Mouse (Mus musculus) heart, adult 2 months (tissue): ENCODE measurements around the gene Olfr1247. TPM values are rescaled to one million over a fixed set of nuclear protein-coding genes. Genes with fewer than 3 reads are reported as not detected.
"Not testable (repeated sequence)": the region's sequence is repeated elsewhere in the genome, so short reads cannot be mapped to it uniquely, and the experiment has no call there.

Experiments used
- DNase-seq, 2 experiments: peaks; one replicate each; pipeline ENCODE4 v3.0.0; 2021
- H3K27ac ChIP-seq: fragments of 200-600 bp; 2 replicates; pipeline ENCODE4 v1.8.1; 2022
- H3K27me3 ChIP-seq: fragments of 200-500 bp; 2 replicates; pipeline ENCODE4 v1.6.1; 2012; ENCODE audit warnings: mild to moderate bottlenecking, low read length, inconsistent platforms, mixed read lengths; ENCODE audit not compliant: control insufficient read depth, insufficient read depth
- H3K36me3 ChIP-seq: fragments of 200-500 bp; 2 replicates; pipeline ENCODE4 v1.6.1; 2012; ENCODE audit warnings: low read length, inconsistent platforms; ENCODE audit not compliant: control insufficient read depth, insufficient read depth
- H3K4me1 ChIP-seq: fragments of 200-500 bp; 2 replicates; pipeline ENCODE4 v1.6.1; 2011; ENCODE audit warnings: low read length; ENCODE audit not compliant: control insufficient read depth, insufficient read depth
- H3K4me3 ChIP-seq: fragments of 200-600 bp; 2 replicates; pipeline ENCODE4 v1.8.1; 2022
- H3K79me2 ChIP-seq: fragments of 200-500 bp; replicated peaks from 2 replicates; pipeline ENCODE4 v1.6.1; 2012; ENCODE audit warnings: mild to moderate bottlenecking, inconsistent platforms, low read length, moderate library complexity, mixed read lengths; ENCODE audit not compliant: control insufficient read depth, insufficient read depth
- H3K9ac ChIP-seq: fragments of 200-500 bp; 2 replicates; pipeline ENCODE4 v1.6.1; 2012; ENCODE audit warnings: low read depth, mild to moderate bottlenecking, control low read depth, inconsistent platforms, low read length, mixed read lengths
- CTCF ChIP-seq: fragments of 200-600 bp; IDR thresholded peaks from 2 replicates; pipeline ENCODE4 v1.8.1; 2022; ENCODE audit warnings: antibody characterized with exemption, mild to moderate bottlenecking, moderate library complexity
- EP300 ChIP-seq: fragments of 200-500 bp; IDR thresholded peaks from 2 replicates; pipeline ENCODE4 v1.6.1; 2011; ENCODE audit warnings: low read depth, low read length, control low read depth; ENCODE audit not compliant: insufficient read depth
- POLR2A ChIP-seq: fragments of 200-500 bp; IDR thresholded peaks from 2 replicates; pipeline ENCODE4 v1.6.1; 2011; ENCODE audit warnings: mild to moderate bottlenecking, low read depth, low read length, control low read depth; ENCODE audit not compliant: insufficient read depth
- WGBS: fragments of 180-500 bp; shearing (Covaris S2); methylation state at CpG from one replicate; pipeline ENCODE4 v1.1.7; 2018; 5-methylcytosine and 5-hydroxymethylcytosine counted together
- intact Hi-C: fragments of 180-260 bp; cut with DNase I; formaldehyde crosslinking; loops from one replicate; pipeline ENCODE4 v1.15.1; 2025
- long read RNA-seq: library from polyadenylated mRNA; stranded (forward); transcript quantifications from one replicate; pipeline ENCODE4 v2.0.0, GENCODE M21; 2021
- polyA plus RNA-seq: library from polyadenylated mRNA; depleted of rRNA; stranded (reverse); fragments of >200 nt; gene quantifications from 2 replicates; pipeline ENCODE4 v1.2.3, GENCODE M21; 2012; rRNA removed
- total RNA-seq, 2 experiments: library from RNA; stranded (reverse); gene quantifications; 2 replicates each; pipeline ENCODE4 v1.2.3; 2021

Olfr1247 gene
- total RNA-seq, result not detected
- polyA plus RNA-seq, result not detected in 2 replicates
- long read RNA-seq, result 0 reads

GRCm38 (mm10) chr2:89614030-89614429 lies at the start of gene Olfr1247:
TSS of gene Olfr1247 (minus strand) at chr2:89614130.
- no peak for TF ChIP-seq EP300
- no peak for TF ChIP-seq POLR2A
- no peak for TF ChIP-seq CTCF
- Histone ChIP-seq H3K4me3 (no peak within 1 kb of the TSS), H3K36me3 (no peaks in the 10 kb centered on the region), H3K27ac (no peak within 1 kb of the TSS), H3K79me2 (no peaks in the 10 kb centered on the region), H3K9ac (no peak within 1 kb of the TSS), H3K4me1 (no peaks in the 10 kb centered on the region), H3K27me3 (no peaks in the 10 kb centered on the region)
- no peak for DNase-seq
- WGBS, result 69% methylated on average over 2 of the region's 2 CpGs
- intact Hi-C loops, result no loop called here

GRCm38 (mm10) chr2:89661367-89661766 lies 47.4 kb upstream of the Olfr1247 start, which contains the start of gene Olfr1250:
TSS of gene Olfr1250 (minus strand) at chr2:89661467.
- H3K9ac ChIP-seq, result no peak within 1 kb of the TSS
- no peaks in the 10 kb centered on the region for H3K27me3 ChIP-seq
- H3K79me2 ChIP-seq, result no peaks in the 10 kb centered on the region
- no peaks in the 10 kb centered on the region for H3K36me3 ChIP-seq
- H3K27ac ChIP-seq, result no peak within 1 kb of the TSS
- no peak within 1 kb of the TSS for H3K4me3 ChIP-seq
- no peaks in the 10 kb centered on the region for H3K4me1 ChIP-seq
- intact Hi-C loops, result no loop called here
- no peak for TF ChIP-seq CTCF
- no peak for TF ChIP-seq EP300
- TF ChIP-seq POLR2A, result no peak
- no peak for DNase-seq

GRCm38 (mm10) chr2:89634883-89635282 lies 21.0 kb upstream of the Olfr1247 start, which contains the start of gene Olfr1249:
TSS of gene Olfr1249 (minus strand) at chr2:89634983.
- intact Hi-C loops, result no loop called here

GRCm38 (mm10) chr2:89618145-89618544 lies 4.2 kb upstream of the Olfr1247 start, which contains the start of gene Olfr1248:
TSS of gene Olfr1248 (minus strand) at chr2:89618245.
- H3K9ac ChIP-seq, H3K36me3 ChIP-seq, H3K4me3 ChIP-seq, H3K79me2 ChIP-seq, H3K27me3 ChIP-seq, DNase-seq, H3K4me1 ChIP-seq, intact Hi-C loops, H3K27ac ChIP-seq: not testable (repeated sequence)
- 82% methylated on average over 1 of the region's 1 CpGs for WGBS

More at GRCm38 (mm10) chr2:89634883-89635282, 21.0 kb upstream of the Olfr1247 start, which contains the start of gene Olfr1249:
- H3K27ac ChIP-seq, result no peak within 1 kb of the TSS
- TF ChIP-seq EP300 (no peak), CTCF (no peak), POLR2A (no peak)
- H3K4me1 ChIP-seq, result no peaks in the 10 kb centered on the region
- H3K27me3 ChIP-seq, result no peaks in the 10 kb centered on the region
- H3K36me3 ChIP-seq, result no peaks in the 10 kb centered on the region
- no peak within 1 kb of the TSS for H3K9ac ChIP-seq
- no peaks in the 10 kb centered on the region for H3K79me2 ChIP-seq
- 81% methylated on average over 2 of the region's 2 CpGs for WGBS
- DNase-seq, result no peak
- no peak within 1 kb of the TSS for H3K4me3 ChIP-seq

- Histone ChIP-seq H3K4me1 (no peaks in the 10 kb centered on the region), H3K27ac (no peak within 1 kb of the TSS), H3K36me3 (no peaks in the 10 kb centered on the region), H3K27me3 (no peaks in the 10 kb centered on the region), H3K79me2 (no peaks in the 10 kb centered on the region), H3K9ac (no peak within 1 kb of the TSS), H3K4me3 (no peak within 1 kb of the TSS)
- intact Hi-C loops, result no loop called here
- no peak for DNase-seq
- 55% methylated on average over 2 of the region's 2 CpGs for WGBS
- TF ChIP-seq POLR2A, result no peak
- TF ChIP-seq CTCF, result no peak
- no peak for TF ChIP-seq EP300
Measured at GRCm38 (mm10) chr2:89593057-89593456, 20.9 kb downstream of the Olfr1247 start, which contains the start of gene Olfr1246. TSS of gene Olfr1246 (minus strand) at chr2:89593157.

GRCm38 (mm10) chr2:89578347-89578746 lies 35.6 kb downstream of the Olfr1247 start, which contains the start of gene Olfr1245:
TSS of gene Olfr1245 (minus strand) at chr2:89578447.
- Histone ChIP-seq H3K27me3 (no peaks in the 10 kb centered on the region), H3K4me3 (no peak within 1 kb of the TSS), H3K79me2 (no peaks in the 10 kb centered on the region), H3K9ac (no peak within 1 kb of the TSS), H3K4me1 (no peaks in the 10 kb centered on the region), H3K27ac (no peak within 1 kb of the TSS), H3K36me3 (no peaks in the 10 kb centered on the region)
- 72% methylated on average over 1 of the region's 1 CpGs for WGBS
- no peak for DNase-seq
- TF ChIP-seq CTCF (no peak), POLR2A (no peak), EP300 (no peak)
- intact Hi-C loops, result no loop called here

- H3K79me2 ChIP-seq, H3K27me3 ChIP-seq, H3K4me3 ChIP-seq, intact Hi-C loops, H3K36me3 ChIP-seq, H3K27ac ChIP-seq, DNase-seq, H3K9ac ChIP-seq, H3K4me1 ChIP-seq: not testable (repeated sequence)
- WGBS, result 53% methylated on average over 2 of the region's 2 CpGs
Measured at GRCm38 (mm10) chr2:89562706-89563105, 51.2 kb downstream of the Olfr1247 start.
